Mouse (Mus musculus) liver, embryonic 15.5 days (tissue): ENCODE results near the gene Abi3. TPM values are rescaled to one million over a fixed set of nuclear protein-coding genes. Genes with fewer than 3 reads are reported as not detected.

Experiments used
- ATAC-seq: fragments of 200-750 bp; cut with Nextera tagmentation; 2 replicates; pipeline ENCODE4 v1.8.0; 2017; ENCODE audit warnings: moderate number of reproducible peaks, mild to moderate bottlenecking, moderate library complexity; ENCODE audit not compliant: insufficient read depth
- H3K27ac ChIP-seq: fragments of 300-500 bp; sonication (generic); replicated peaks from 2 replicates; pipeline ENCODE4 v1.5.1; 2015; ENCODE audit warnings: mild to moderate bottlenecking, inconsistent platforms
- H3K27me3 ChIP-seq: fragments of 300-500 bp; sonication (generic); 2 replicates; pipeline ENCODE4 v1.6.1; 2015; ENCODE audit warnings: mild to moderate bottlenecking, inconsistent platforms
- H3K36me3 ChIP-seq: fragments of 300-500 bp; sonication (generic); replicated peaks from 2 replicates; pipeline ENCODE4 v1.6.1; 2015; ENCODE audit warnings: moderate library complexity, mild to moderate bottlenecking, inconsistent platforms
- H3K4me1 ChIP-seq: fragments of 300-500 bp; sonication (generic); replicated peaks from 2 replicates; pipeline ENCODE4 v1.6.1; 2015; ENCODE audit warnings: inconsistent platforms
- H3K4me2 ChIP-seq: fragments of 300-500 bp; sonication (generic); 2 replicates; pipeline ENCODE4 v1.6.1; 2015; ENCODE audit warnings: moderate library complexity, mild to moderate bottlenecking, inconsistent platforms
- H3K4me3 ChIP-seq: fragments of 300-500 bp; sonication (generic); replicated peaks from 2 replicates; pipeline ENCODE4 v1.5.1; 2015; ENCODE audit warnings: mild to moderate bottlenecking, inconsistent platforms
- H3K9ac ChIP-seq: fragments of 300-500 bp; sonication (generic); 2 replicates; pipeline ENCODE4 v1.6.1; 2015; ENCODE audit warnings: moderate library complexity, mild to moderate bottlenecking, inconsistent platforms
- H3K9me3 ChIP-seq: fragments of 300-500 bp; sonication (generic); replicated peaks from 2 replicates; pipeline ENCODE4 v1.6.1; 2016; ENCODE audit warnings: inconsistent platforms
- WGBS: fragments of 180-500 bp; shearing (Covaris S2); methylation state at CpG from one replicate; pipeline ENCODE4 v1.1.7; 2015; ENCODE audit warnings: mixed read lengths; ENCODE audit not compliant: insufficient replicate concordance; 5-methylcytosine and 5-hydroxymethylcytosine counted together
- polyA plus RNA-seq: library from polyadenylated mRNA; unstranded; fragments of >200 nt; fragmentation: Nextera tagmentation; extraction: Ambion mirVana; gene quantifications from 2 replicates; pipeline ENCODE4 v1.2.1, GENCODE M21; 2015

The Abi3 gene
- polyA plus RNA-seq, 1 experiment from 2014 or later = 7.0 TPM

DNA sequence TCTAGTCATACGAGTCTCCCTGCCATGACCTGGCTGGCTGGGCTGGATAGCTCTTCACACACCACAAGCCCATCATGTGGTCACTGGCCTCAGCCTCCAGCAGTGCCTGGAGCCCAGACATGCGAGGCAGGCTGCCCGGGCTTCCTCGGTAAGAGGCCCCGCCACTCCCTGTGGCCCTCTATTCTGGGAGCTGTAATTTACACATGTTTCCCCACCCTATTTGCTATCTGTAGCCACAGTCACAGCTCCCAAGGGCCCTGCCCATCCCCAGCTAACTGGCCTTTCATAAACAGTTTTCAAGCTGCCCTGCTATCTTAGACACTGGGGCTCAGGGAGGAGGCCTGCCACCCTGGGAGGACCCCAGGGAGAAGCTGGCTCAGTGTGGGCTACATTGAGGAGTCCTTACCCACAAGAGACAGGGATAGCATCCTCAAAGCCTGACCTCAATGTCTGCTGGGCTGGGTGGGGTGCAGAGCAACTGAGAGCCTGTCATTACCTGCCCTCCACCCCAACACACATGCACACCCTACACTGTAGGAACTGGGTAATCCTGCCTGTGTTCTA is 33.7 kb downstream of the Abi3 start:
- Histone ChIP-seq H3K4me1 (peaks cover 92% of the 10 kb centered on the region), H3K36me3 (no peaks in the 10 kb centered on the region), H3K9me3 (no peaks in the 10 kb centered on the region), H3K4me2 (peak overlapping the region; percentile 73), H3K4me3 (peak overlapping the region; percentile 44), H3K27me3 (no peaks in the 10 kb centered on the region), H3K9ac (peak overlapping the region; percentile 73), H3K27ac (peak overlapping the region; percentile 100)
- peak; percentile 93 for ATAC-seq
- 24% methylated on average over 5 of the region's 5 CpGs for WGBS

DNA sequence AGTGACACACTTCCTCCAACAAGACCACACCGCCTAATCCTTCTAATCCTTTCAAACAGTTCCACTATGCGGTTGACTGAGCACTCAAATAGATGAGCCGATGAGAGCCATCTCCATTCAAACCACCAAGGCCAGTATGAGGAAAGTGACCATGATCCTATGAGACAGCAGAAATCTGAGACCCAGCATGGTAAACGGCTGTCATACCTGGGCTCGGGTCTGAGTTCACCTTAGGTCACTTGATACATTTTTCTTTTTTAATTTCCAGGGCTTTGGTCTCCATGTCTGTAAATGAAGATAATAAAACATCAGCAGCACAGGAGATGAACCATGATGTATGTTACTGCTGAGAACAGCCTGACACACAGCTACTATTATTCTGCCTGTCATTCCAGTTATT is 34.4 kb downstream of the Abi3 start:
- WGBS = 81% methylated on average over 5 of the region's 5 CpGs
- Histone ChIP-seq H3K9me3 (no peaks in the 10 kb centered on the region), H3K4me3 (peak overlapping the region; percentile 44), H3K4me2 (peak overlapping the region; percentile 73), H3K27me3 (no peaks in the 10 kb centered on the region), H3K9ac (peak overlapping the region; percentile 73), H3K27ac (peak overlapping the region; percentile 100), H3K36me3 (no peaks in the 10 kb centered on the region), H3K4me1 (peaks cover 98% of the 10 kb centered on the region)
- ATAC-seq = peak; percentile 1

DNA sequence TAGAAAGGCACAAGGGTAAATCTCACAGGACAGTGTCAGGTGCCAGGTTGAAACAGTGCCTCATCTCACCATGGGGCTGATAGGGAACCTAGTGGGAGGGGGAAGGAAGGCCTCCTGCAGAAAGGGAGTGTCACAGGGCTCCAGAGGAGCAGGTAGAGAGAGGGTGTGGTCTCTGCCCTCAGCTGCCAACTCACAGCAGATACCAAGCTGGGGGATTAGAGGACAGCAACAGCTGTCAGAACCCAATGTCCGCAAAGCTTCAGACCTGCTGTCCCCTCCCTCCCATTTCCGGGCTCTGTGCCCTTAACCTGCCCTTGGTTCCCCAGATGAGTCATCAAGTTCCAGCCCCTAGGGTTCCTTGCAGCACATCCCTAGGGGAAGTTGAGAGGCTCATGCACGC is 36.7 kb downstream of the Abi3 start:
- Histone ChIP-seq H3K4me2 (peak overlapping the region; percentile 57), H3K9me3 (no peaks in the 10 kb centered on the region), H3K27ac (peak overlapping the region; percentile 100), H3K4me3 (peak overlapping the region; percentile 4), H3K27me3 (no peaks in the 10 kb centered on the region), H3K36me3 (no peaks in the 10 kb centered on the region), H3K9ac (peak overlapping the region; percentile 43), H3K4me1 (peaks cover 95% of the 10 kb centered on the region)
- WGBS = 23% methylated on average over 3 of the region's 3 CpGs
- peak; percentile 56 for ATAC-seq

DNA sequence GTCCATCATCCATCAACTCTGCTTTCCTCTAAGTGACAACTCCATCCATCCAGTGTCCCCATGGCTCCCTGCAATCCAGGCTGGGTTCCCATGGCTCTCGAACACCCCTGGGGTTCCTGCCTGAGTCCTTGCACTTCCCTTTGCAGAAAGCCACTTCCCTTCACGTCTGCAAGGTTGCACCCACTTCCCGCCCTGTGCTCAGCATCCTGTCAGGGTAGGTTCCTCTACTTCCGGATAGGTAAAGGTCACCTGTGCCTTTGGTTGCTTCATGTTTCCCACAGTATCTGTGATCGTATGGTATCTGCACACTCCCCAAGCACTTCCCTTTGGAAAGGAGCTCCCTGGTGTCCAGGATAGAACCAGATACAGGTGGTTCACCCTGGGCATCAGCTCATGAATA is 37.3 kb downstream of the Abi3 start:
- Histone ChIP-seq H3K4me3 (peak overlapping the region; percentile 4), H3K9ac (peak overlapping the region; percentile 43), H3K9me3 (no peaks in the 10 kb centered on the region), H3K27me3 (no peaks in the 10 kb centered on the region), H3K4me2 (peak overlapping the region; percentile 57), H3K36me3 (no peaks in the 10 kb centered on the region), H3K4me1 (peaks cover 95% of the 10 kb centered on the region), H3K27ac (peak overlapping the region; percentile 100)
- ATAC-seq = no peak
- 45% methylated on average over 5 of the region's 5 CpGs for WGBS

DNA sequence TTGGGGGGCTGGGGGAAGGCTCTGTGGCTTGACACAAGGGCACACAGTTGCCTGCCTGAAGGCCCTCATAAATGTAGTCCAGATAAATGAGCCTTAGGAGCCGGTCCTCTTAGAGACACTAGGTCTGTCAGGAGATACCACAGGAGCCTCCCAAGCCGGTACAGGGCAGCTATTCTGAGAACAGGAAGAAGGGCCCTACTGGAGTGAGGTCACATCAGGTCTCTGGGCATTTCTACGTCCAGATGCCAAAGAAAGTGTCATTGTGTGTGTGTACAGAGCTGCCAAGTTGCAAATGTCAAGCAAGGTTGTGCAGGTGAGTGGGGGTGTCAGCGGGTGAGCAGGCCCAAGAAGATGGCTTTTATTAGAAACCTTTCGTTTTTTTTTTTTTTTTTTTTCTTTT is 46.7 kb downstream of the Abi3 start:
- no peak overlapping the region for H3K9ac ChIP-seq
- ATAC-seq = no peak
- peaks cover 54% of the 10 kb centered on the region for H3K4me1 ChIP-seq
- H3K4me3 ChIP-seq = no peak overlapping the region
- no peak overlapping the region for H3K27ac ChIP-seq
- no peak overlapping the region for H3K4me2 ChIP-seq
- H3K36me3 ChIP-seq = 0 out of 2 replicates have a peak, but pooled peaks cover 4% of the 10 kb centered on the region
- 42% methylated on average over 5 of the region's 5 CpGs for WGBS
- H3K9me3 ChIP-seq = no peaks in the 10 kb centered on the region
- H3K27me3 ChIP-seq = peaks cover 53% of the 10 kb centered on the region

DNA sequence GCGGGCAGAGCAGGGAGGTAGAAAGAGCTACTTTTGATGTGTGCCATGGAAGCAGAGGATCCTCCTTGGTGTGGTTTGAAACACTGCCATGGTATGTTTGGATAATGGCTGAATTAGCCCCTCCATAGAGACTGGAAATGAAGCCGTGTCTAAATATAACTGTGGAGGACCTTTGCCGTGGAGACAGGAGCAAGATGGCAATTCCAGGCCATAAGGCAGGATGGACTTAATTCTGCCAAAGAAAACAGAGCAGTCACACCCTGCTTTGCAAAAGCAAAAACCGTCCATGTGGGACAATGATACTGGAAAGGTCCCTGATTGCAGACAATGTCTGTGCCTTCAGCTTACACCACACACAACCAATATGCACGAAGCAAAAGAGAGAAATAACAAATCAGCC is 48.1 kb downstream of the Abi3 start:
- ATAC-seq = no peak
- H3K27ac ChIP-seq = no peak overlapping the region
- peaks cover 45% of the 10 kb centered on the region for H3K4me1 ChIP-seq
- no peak overlapping the region for H3K4me3 ChIP-seq
- 0 out of 2 replicates have a peak, but pooled peaks cover 7% of the 10 kb centered on the region for H3K36me3 ChIP-seq
- no peak overlapping the region for H3K4me2 ChIP-seq
- H3K9me3 ChIP-seq = no peaks in the 10 kb centered on the region
- H3K9ac ChIP-seq = no peak overlapping the region
- WGBS = 64% methylated on average over 5 of the region's 5 CpGs
- peaks cover 53% of the 10 kb centered on the region for H3K27me3 ChIP-seq

DNA sequence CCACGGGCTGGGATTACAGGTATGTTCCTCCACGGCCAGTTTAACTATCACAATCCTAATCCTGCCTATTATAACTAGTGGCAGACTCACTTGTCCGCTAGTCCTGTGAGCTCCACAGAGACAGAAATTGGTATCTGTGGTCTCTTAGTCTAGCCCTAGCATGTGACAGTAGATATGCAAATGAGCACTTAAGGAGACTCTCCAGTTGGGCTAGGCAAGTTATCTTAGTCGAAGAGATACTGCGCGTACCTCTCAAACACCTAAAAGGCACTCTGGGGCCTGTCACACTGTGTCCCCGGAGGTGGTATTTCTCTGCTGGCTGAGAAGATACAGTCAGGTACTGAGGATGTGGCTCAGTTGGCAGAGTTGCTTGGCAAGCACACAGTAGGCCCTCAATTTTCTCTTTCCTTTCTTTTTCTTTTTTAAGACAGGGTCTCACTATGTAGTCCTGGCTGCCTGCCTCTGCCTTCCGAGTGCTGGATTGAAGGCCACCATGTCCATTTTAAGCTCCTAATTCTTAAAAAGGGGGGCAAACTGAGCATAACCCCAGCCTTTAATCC is 49.2 kb downstream of the Abi3 start:
- peak; percentile 94 for ATAC-seq
- H3K4me1 ChIP-seq = peaks cover 45% of the 10 kb centered on the region
- H3K4me2 ChIP-seq = peak overlapping the region; percentile 50
- H3K27ac ChIP-seq = peak overlapping the region; percentile 84
- no peaks in the 10 kb centered on the region for H3K9me3 ChIP-seq
- H3K9ac ChIP-seq = peak overlapping the region; percentile 46
- H3K36me3 ChIP-seq = 0 out of 2 replicates have a peak, but pooled peaks cover 12% of the 10 kb centered on the region
- H3K4me3 ChIP-seq = peak overlapping the region; percentile 21; the same call in 1 of the 2 replicates
- H3K27me3 ChIP-seq = peaks cover 45% of the 10 kb centered on the region
- WGBS = 43% methylated on average over 8 of the region's 8 CpGs

DNA sequence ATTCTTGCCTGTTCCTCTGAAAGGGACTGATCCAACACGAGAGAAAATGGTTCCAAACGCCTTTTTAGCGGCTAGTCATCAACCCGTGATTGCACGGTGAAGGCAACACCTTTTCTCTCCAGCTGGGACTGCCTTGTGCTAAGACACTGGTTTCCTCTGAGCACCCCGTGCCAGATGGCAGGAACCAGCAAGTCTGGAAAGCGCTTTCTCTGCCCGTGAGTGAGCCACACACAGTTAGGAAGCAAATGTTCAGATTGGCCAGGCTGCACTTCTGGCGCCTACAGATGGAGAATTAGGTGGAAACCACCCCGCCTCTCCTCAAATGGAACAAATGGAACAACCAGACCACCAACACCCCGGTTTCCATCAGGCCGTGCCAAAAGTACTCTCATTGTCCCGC is 50.5 kb downstream of the Abi3 start:
- no peak overlapping the region for H3K4me3 ChIP-seq
- H3K9ac ChIP-seq = no peak overlapping the region
- 0 out of 2 replicates have a peak, but pooled peaks cover 12% of the 10 kb centered on the region for H3K36me3 ChIP-seq
- H3K4me2 ChIP-seq = no peak overlapping the region
- peak overlapping the region; percentile 3 for H3K27ac ChIP-seq
- H3K4me1 ChIP-seq = peaks cover 43% of the 10 kb centered on the region
- ATAC-seq = no peak
- WGBS = 80% methylated on average over 13 of the region's 13 CpGs
- peaks cover 33% of the 10 kb centered on the region for H3K27me3 ChIP-seq
- no peaks in the 10 kb centered on the region for H3K9me3 ChIP-seq

- 0 out of 2 replicates have a peak, but pooled peaks cover 20% of the 10 kb centered on the region for H3K36me3 ChIP-seq
- no peak for ATAC-seq
- H3K9me3 ChIP-seq = no peaks in the 10 kb centered on the region
- no peak overlapping the region for H3K4me2 ChIP-seq
- H3K9ac ChIP-seq = no peak overlapping the region
- peaks cover 41% of the 10 kb centered on the region for H3K4me1 ChIP-seq
- WGBS = 72% methylated on average over 8 of the region's 8 CpGs
- 0 out of 2 replicates have a peak overlapping the region, but pooled peaks have one; percentile 11 for H3K27ac ChIP-seq
- H3K27me3 ChIP-seq = peaks cover 10% of the 10 kb centered on the region
- H3K4me3 ChIP-seq = no peak overlapping the region
Measured at GRCm38 (mm10) chr11:95789451-95789891, 52.8 kb downstream of the Abi3 start.

DNA sequence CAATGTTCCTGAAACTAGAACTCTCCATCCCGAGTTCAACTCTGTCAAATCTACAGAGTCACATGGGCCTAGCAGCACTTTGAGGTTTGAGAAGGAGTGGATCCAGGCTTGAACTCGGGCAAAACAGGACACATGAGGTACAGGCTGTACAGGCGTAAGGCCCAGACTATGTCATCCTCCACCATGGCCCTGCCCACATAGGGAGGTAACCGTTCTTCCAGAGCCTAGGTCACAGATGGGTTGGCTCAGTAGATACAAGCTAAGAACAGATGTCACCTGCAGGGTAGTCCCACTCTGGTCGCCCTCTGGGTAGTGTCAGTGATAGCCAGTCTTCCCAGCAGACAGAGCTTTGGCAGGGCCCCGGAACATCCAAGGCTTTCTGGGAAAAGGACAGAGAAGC is 55.8 kb downstream of the Abi3 start:
- ATAC-seq = no peak; the same call in 1 of the 2 replicates
- Histone ChIP-seq H3K4me1 (peaks cover 12% of the 10 kb centered on the region), H3K27me3 (no peaks in the 10 kb centered on the region), H3K9ac (no peak overlapping the region), H3K4me3 (no peak overlapping the region), H3K4me2 (no peak overlapping the region), H3K9me3 (no peaks in the 10 kb centered on the region), H3K36me3 (0 out of 2 replicates have a peak, but pooled peaks cover 20% of the 10 kb centered on the region), H3K27ac (no peak overlapping the region; the same call in 1 of the 2 replicates)
- WGBS = 74% methylated on average over 6 of the region's 6 CpGs

GRCm38 (mm10) chr11:95785675-95786074 is 56.6 kb downstream of the Abi3 start:
- Histone ChIP-seq H3K4me1 (peaks cover 12% of the 10 kb centered on the region), H3K4me2 (no peak overlapping the region), H3K27me3 (no peaks in the 10 kb centered on the region), H3K9me3 (no peaks in the 10 kb centered on the region), H3K36me3 (0 out of 2 replicates have a peak, but pooled peaks cover 16% of the 10 kb centered on the region), H3K9ac (no peak overlapping the region), H3K27ac (no peak overlapping the region), H3K4me3 (no peak overlapping the region)
- ATAC-seq = no peak
- 85% methylated on average over 4 of the region's 4 CpGs for WGBS
